Mouse (Mus musculus) neutrophil, adult 5-6 weeks (primary cell): Measurements from ENCODE around the gene Castor1. TPM values are rescaled to one million over a fixed set of nuclear protein-coding genes. Genes with fewer than 3 reads are reported as not detected.

Experiments
- ATAC-seq: fragments of 151-379, 151-347 bp; 2 replicates; pipeline ENCODE4 v1.8.0; 2017; ENCODE audit warnings: mild to moderate bottlenecking, moderate TSS enrichment; ENCODE audit not compliant: insufficient number of reproducible peaks, poor library complexity, low FRiP score, severe bottlenecking; ENCODE audit errors: extremely low read depth
- total RNA-seq: library from RNA; stranded (forward); fragments of 200-1000 nt; gene quantifications from 2 replicates; pipeline ENCODE4 v1.2.3, GENCODE M21; 2017

The Castor1 gene
- total RNA-seq, 1 experiment from 2014 or later: 2.2 TPM

GRCm38 (mm10) chr11:4203705-4204074, 14.3 kb upstream of the Castor1 start:
- ATAC-seq: no peak

- ATAC-seq: no peak
These were observed 12.8 kb upstream of the Castor1 start for GRCm38 (mm10) chr11:4205097-4205655.

GRCm38 (mm10) chr11:4205951-4206350, 12.1 kb upstream of the Castor1 start:
- no peak for ATAC-seq

DNA sequence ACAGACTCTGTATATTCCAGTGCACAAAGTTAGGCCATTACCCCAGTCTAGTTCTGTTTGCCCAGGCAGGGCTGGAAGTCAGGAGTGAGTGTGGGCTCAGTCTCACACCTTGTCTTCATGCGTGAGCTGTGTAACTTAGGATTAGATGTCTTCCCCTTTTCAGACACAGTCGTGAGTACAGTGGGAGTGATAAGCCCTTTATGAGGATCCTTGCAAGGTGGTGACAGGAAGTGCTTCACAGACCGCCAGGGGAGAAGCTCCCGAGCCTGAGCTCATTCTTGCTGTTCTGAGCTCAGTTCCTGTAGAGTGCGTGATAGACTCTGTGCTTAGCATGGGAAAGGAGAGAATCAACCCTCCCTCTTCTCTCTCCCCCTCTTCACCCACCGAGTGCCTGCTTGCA, 11.5 kb upstream of the Castor1 start:
- no peak for ATAC-seq

DNA sequence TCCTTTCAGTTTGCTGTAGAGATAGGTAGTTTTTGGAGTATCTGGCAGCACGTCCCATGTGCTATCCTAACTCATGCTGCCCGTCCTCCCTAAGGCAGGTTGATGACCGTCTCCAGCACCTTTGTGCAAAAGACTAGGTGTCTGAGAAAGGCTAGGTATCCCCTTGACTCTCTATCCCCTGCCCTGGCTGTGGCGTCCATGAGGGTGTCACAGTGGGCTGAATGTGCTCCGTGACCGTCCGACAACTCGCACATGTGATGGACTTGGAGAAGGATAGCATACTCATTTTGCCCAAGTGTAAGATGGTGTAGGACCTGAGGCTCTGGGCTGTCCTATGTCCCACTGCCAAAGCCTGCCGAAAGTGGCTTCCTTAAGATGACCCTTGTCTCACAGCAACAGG, 10.4 kb upstream of the Castor1 start:
- no peak for ATAC-seq

- no peak for ATAC-seq
These were observed 8.5 kb upstream of the Castor1 start for GRCm38 (mm10) chr11:4209556-4209955.

- ATAC-seq: no peak
These were observed 7.2 kb upstream of the Castor1 start for GRCm38 (mm10) chr11:4210786-4211185.

DNA sequence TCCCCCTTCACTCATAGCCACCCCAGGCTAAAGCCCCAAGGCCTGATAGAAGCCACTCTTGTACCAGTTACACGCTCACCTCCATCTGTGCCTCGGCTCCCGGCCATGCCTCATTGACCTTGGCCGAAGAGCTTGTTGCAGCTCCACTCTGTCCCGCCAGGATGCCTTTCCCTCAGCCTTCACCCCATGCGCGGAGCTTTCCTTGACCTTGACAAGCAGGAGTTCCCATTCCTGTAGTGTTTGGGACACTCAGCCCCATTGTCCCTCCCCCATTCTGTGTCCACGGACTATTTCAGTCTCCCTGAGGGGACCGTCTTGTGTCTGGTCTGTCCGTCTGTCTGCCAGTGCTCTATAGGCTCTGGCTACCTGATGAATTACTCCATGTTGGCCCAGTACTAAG, 4.9 kb upstream of the Castor1 start:
- ATAC-seq: no peak

GRCm38 (mm10) chr11:4214572-4214971, 3.5 kb upstream of the Castor1 start:
- no peak for ATAC-seq

DNA sequence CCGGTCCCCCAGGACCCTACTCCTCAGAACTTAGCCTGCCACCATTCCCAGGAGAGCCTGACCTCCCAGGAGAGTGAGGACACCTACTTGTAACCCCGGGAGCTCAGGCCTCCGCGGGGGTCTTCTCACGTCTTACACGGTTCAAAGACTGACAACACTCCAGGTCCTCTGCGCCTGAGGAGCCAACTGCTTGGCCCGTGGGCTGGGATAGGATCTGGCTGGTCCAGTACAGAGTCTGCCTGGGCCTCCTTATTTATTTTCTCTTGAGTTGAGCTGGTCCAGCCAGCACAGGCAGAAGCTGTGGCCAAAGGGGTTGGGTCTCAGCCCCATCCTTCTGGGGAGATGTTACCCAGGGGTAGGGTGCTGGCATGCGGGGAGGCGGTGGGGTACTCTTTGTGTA, 3.0 kb upstream of the Castor1 start:
- no peak for ATAC-seq

DNA sequence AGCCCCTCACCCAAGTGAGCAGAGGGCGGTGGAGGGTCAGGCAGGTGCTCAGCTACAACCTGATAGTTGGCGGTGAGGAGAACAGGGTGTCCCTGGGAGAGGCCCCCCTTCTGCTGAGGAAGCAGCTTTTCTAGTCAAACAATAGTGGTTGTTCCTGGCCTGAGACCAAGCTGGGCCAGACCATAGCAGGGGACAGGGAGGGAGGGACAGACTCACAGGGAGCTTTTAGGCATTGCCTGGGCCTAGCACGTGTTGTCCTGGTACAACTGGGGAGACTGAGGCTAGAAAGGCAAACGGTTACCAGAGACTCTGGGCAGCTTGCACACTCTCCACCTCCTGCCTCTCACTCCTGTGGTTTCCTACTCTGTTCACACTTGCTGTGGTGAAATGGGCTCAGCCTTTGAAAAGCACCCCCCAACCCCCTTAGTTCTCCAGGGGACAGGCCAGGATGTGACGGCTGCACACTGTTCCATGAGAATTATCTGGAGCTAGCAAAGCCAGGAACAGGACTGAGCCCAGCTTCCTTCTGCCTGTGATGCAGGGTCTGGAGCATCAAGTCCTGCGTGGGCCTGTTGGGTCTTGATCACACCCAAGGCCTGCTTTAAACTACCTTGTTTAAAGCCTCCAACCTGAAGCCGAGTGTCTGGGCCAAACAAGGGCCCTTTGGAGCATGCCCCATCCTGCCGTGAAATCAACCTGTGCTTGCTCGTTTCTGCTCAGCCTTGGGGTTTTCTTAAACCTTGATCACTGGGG, 1.6 kb upstream of the Castor1 start:
- no peak for ATAC-seq

GRCm38 (mm10) chr11:4218637-4219036, 612 bp downstream of the Castor1 start:
- ATAC-seq: no peak

DNA sequence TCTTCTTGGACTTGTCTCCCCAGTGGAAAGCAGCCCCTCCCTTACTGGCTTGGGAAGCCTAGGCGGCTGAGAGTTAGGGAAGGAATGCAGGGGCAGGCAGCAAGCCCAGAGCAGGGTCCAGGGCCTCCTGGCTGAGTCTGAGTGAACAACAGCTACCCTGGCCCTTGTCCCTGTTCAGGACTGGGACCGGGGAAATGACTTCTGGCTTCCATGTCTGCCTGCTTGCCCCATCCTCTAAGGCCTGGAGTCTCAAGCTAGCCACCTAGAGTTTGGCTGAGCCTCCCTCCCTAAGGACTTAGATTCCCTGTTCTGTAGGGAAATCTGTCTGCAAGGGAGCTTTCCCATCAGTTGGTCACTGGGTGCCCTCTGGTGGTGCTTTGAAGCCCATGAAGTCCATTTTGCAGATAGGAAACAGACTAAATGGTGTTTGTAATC, 1.3 kb downstream of the Castor1 start:
- ATAC-seq: no peak

DNA sequence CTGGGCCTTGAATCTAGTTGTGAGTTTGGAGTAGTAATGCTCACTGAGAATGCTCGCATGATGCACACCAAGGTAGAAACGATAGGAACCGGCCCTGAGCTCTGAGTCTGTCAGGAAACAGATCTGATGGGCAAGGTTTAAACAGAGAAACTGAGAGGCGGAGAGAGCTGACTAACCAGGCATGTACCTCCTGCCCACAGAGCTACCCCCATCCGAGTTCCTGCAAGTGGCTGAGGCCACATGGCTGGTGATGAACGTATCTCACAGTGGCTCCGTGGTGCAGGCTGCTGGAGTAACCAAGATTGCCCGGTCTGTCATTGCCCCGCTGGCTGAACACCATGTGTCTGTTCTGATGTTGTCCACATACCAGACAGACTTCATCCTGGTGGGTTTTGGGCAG, 1.9 kb downstream of the Castor1 start:
- no peak for ATAC-seq

- peak; percentile 70 for ATAC-seq
These were observed 2.7 kb downstream of the Castor1 start for GRCm38 (mm10) chr11:4220443-4221400.

DNA sequence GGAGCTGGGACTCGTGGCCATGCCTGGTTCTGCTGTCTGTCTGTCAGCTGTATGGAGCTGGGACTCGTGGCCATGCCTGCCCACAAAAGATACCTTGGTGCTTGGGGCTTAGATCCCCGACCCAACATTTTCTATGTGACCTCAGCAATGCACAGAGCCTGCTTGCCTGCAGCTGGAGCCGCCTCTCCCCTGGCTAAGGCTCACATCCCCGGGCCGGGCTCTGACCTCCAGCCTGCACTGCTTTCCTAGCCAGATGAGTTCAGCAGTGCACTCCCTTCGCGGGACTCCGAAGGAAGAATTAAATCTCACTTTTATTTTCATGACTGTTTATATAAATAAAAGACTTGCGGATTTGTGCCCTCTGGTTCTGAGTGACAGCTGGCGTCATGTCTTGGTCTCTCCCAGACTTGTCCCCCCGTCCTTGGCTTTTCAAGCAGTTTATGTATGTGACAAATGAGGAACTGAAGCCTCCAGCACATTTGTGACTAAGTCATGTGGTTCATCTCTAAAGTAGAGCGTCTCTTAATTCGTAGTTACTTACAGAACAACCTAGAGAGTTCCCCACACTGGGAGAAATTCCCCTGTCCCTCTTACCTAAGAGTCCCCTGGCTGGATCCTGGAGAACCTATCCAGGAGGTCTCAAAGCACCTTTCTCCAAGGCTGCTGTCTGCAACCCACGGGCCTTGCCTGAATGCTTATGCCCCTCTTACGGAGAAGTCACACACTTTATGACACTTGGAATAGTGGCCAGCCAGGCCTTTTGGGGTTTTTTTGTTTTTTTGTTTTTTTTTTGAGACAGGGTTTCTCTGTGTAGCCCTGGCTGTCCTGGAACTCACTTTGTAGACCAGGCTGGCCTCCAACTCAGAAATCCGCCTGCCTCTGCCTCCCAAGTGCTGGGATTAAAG, 4.3 kb downstream of the Castor1 start:
- no peak for ATAC-seq

- ATAC-seq: no peak
These were observed 5.6 kb downstream of the Castor1 start for GRCm38 (mm10) chr11:4223393-4224188.

GRCm38 (mm10) chr11:4224223-4224622, 6.2 kb downstream of the Castor1 start:
- ATAC-seq: no peak
